Mouse (Mus musculus) left cerebral cortex, postnatal 4 days (tissue): Measurements from ENCODE around the gene En2. TPM values are rescaled to one million over a fixed set of nuclear protein-coding genes. Genes with fewer than 3 reads are reported as not detected.

ENCODE experiments used
- total RNA-seq, 2 experiments: library from RNA; stranded (reverse); gene quantifications; 2 replicates each; pipeline ENCODE4 v1.2.3; 2021

Gene En2
- total RNA-seq, 2 experiments from 2014 or later: not detected

Other genes with a start within 250 kb of the En2 start
- 100 to 1,000 TPM in 1 of 2 experiments, 10 to 100 TPM in 1; 97.3 to 107 TPM for gene Insig1, start 94.3 kb upstream of the En2 start, total RNA-seq
- under 1 TPM; 0.14 TPM for gene Cnpy1, start 80.1 kb downstream of the En2 start, total RNA-seq
- gene Rbm33, start 151.4 kb downstream of the En2 start, total RNA-seq: 10 to 100 TPM; 68.5 to 78.5 TPM